Mouse (Mus musculus) heart, adult 8-10 months (tissue): ENCODE measurements at regions not wholly inside any gene's neighbourhood (a gene's known extent, or its start where the extent isn't known, plus 50 kb on each side); places are given as distances from the start of the nearest gene placed in this dataset.

Experiments
- DNase-seq: peaks from one replicate; pipeline ENCODE4 v3.0.0; 2022; ENCODE audit warnings: low spot score

DNA sequence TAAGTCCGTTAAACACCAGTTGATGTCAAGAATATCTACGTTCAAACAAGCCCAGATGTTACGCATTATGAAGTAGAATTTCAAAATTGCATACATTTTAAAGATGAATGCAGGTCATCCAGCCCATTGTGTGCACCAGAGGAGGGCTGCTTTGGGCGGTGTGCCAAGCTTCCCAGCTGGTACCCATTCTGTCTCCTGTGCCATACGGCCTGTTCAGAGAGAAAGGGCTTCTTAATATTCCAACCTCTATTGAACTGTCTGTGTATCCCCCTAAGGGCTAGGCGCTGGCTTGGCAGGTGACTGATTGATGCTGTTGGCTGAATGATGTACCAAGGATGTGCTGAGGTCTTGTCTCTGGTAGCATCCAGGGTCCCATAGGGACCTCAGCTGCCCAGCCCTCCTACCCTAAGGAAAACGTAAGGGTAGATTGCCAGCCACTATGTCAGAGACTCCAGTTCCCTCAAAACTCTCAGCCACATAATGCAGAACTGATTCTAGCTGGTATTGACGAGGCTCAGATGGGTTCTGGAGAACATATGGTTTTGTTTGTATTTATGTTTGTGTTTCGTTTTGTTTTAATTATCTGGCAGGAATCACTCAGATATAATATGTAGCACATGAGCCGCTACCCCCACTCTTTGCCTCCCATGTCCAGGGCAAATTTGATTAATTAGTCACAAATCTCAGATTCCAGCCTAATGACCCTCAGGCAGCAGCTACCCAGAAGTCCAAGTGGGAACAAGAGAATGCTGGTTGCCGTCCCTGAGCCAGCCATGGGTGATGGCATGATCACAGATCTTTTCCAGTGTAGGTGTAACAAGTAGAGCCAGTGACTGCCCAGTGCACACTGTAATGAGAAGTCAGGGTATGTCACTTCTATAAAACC is 212.0 kb upstream of the Usp24 start:
- DNase-seq: no peak

DNA sequence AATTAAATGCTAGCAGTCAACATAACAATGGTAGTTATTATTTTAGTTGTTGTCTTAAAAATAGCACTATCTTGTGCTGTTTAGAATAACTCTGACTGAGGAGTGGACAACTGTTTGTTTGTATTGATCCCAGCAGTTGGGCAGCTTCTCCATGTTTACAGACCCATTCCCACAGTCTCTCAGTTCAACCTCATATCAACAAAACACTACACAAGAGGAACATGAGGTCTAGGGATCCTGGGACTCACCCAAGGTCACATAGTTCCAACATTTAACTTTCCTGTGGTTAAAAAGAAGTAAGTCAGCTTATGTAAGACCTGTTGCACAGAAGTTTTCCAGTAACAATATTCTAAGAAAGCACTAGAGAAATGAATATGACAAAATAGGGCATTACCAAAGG is 203.0 kb upstream of the Usp24 start:
- DNase-seq: no peak

DNA sequence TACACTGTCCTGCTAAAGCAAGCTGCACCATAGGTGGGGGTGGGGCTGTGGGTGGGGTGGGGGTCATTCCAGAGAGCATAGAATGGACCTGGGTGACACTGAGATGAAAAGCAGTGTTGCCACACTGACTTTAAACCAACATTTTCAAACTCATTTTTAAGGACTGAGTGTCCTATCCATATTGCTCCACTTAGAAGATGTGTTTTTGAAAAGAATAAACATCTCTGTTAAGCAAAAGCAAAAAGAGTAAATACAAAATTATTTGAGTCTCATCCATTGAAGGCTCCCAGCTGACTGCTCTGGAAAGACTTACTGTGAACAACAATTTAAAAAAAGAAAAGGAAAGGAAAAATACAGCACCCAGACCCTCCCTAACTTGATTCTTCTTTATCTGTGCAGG is 202.3 kb upstream of the Usp24 start:
- DNase-seq: no peak

DNA sequence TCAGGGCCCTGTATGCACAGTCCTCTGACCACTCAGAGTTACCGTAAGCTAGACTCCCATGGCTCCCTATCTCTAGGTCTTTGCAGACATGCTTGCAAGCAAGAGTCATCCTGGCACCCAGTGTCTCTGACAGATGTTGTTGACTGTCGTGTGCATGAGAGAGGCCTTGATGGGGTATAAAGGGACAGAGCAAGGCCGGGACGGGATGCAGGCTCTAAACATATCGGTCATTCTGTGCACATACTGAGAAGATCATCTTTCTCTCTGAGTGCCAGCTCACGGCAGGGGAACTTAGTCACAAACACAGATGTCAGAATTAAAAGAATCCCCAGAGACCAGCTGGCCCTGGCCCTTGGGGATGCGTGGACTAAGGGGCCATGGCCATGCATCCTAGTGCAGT is 199.4 kb upstream of the Usp24 start:
- DNase-seq: no peak

DNA sequence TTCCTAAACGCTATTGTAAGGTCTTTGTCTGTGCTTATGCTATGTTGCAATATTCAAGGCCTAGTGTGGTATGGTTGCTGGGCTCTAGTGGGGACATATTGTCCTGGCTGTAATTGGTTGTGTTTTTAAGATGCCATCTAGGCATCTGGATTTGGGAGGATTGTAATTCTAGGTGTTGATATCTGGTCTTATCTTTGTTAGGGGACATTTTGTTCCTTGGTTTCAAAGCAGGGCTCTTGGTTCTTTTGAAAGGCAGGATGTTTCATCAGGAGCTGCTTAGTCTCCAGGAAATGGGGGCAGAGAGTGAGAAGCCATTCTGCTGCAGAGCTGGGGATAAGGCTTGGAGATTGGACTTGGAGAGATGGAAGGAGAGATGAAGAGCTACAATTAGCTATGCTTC is 194.7 kb upstream of the Usp24 start:
- no peak for DNase-seq

DNA sequence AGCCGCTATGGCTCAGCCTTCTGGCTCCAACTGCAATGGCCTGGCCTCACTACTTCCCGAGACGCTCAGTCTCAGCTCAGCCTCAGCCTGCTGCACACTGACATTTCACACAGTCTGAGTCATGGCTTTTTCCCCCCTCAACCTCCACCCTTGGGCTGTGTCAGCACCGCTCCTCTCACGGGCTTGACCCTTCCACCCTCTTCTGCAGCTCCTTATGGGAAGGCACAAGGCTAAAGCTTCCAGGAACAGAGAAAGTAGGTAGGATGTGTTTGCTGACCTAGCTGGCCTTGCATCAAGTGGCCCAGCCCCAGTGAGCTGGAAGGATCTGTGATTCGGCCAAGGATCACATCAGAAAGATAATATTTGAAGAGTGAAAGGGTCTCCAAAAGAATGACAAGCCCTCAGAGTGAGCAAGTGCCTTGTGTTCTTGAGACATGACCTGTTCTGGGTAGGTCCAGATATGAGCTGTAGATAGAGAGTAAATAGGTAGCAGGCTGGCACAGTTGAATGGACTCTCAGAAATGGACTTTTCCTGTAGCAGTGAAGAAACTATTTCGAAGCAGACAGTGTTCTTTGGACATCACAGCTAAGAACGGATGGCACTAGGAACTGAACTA is 192.9 kb upstream of the Usp24 start:
- DNase-seq: peak; percentile 13

DNA sequence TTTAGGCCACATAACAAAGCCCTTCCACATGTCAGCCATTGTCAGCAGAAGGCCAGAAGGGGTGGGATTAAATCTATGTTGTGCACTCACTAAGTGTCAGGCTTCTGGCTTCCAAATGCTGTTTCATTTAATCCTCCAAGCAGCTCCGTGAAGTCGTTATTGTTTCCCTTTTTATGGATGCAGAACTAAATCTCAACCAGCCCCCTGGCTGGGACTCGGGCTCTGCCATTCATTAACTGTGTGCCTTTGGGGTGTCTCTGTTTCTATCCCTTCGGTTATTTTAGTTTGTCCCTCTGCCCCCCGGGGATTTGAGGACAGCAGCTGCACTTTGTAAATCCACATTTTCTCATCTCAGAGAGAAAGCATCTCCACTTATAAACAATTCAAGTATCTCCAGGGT is 188.8 kb upstream of the Usp24 start:
- no peak for DNase-seq

DNA sequence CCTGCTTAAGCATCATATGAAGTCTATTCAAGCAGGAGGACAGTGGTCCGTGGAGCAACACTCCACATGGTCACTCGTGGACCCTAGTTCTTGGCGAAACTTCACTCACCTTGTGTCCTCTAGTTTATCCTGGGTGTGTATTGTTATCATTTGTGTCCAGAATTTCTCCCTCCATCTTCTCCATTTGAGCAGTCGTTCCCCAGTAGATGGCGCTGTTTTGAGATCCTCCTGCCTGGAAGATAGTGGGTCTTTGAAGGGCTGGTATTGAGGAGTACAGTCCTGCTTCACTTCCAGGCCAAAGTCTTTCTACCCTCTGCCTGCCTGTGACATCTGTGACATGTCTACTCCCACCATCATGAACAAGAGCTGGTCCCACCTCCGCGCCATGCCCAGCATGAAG is 188.4 kb upstream of the Usp24 start:
- DNase-seq: peak; percentile 19

DNA sequence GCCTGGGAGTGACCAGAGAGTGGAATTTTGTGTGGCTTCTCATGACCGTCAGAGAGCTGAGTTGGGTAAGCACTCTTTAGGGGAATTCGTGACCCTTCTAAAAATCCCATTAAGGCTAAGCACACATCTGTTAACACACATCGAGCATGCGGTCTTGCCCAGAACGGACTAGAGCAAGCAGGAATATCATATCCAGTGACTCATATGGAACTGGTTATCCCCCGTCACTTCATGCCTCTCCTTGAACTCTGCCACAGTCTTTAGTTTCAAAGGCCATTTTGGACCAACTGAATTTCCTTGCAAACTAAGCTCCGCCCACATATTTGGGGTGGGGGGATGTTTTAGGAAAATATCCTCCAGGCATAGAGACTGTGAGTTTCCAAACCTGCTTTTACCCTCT is 186.7 kb upstream of the Usp24 start:
- DNase-seq: no peak

DNA sequence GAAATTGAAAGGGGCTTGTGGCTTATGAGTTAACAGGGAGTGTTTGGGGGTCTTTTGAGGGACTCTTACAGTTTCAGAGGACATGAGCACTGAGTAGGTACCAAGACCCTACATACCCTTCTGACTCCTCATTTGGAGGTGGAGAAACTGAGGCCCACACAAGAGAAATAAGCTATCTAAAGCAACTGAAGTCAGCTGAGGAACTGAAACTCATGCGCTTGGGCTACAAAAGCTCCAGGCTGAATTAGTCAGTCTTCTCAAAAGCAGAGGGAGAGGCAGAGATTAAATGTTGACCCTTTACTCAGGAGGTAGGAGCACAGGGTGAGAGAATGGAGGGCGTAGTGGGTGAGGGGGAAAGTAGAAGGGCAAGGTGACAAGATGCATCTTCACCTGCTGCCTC is 186.2 kb upstream of the Usp24 start:
- DNase-seq: no peak

DNA sequence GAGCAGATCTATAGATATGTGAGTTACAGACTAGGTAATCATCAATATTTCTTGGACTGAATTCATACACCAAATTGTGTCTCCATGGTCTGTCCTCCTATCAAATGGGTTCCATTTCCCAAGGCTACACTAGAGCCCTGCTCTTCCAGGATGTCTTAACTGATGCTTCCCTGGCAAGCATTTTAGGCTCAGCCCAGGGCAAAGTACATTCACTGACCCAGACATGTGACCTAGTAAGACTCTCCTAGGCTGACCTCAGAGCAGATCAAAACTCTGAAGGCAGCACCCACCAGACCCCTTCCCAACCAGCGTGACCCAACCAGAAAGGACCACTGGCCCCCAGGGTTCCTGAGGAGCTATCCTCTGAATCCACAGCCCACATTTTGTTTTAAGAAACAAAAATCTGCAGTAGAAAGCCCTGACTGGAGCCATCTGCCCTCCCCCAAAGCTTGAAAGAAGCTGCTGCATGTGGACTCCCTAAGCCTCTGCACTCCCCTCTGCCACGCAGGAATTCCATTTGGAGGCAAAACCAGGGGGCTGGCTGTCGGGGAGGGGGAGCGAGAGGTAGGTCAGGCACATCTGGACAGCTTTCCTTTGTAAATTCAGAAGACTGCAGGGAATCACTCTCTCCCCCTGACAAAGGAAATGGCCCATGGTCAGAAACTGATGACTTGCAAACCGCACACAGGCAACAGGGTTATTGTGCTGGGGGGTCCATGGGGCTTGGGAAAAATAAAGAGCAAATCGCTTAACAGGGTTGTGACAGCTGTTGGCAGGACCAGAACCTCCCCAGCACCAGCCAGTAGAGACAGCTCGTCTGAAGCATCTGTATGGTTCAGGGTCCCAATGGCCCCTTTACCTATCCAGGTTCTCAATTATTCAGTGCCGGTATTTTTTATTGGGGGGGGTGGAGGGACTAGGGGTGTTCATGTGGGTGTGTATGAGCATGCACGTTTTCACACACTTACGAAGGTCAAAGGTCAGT is 182.0 kb upstream of the Usp24 start:
- no peak for DNase-seq

DNA sequence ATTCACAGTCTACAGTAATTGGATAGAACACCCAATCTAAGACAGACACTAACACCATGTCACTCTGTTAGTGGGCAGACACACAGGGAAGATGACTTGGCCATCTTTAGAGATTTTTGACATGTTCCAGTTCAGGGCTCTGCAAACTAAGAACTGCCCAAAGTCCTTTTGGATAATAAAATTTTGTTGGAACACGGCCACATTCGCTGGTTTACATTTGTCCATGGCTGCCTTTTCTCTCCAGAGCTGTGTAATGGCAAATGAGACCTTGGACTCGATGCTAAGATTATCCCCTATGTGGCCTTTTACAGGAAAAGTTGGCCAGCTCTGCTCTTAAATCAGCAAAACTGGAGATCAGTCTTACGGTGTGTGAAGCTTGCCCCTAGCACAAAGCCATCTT is 173.3 kb upstream of the Usp24 start:
- DNase-seq: no peak

DNA sequence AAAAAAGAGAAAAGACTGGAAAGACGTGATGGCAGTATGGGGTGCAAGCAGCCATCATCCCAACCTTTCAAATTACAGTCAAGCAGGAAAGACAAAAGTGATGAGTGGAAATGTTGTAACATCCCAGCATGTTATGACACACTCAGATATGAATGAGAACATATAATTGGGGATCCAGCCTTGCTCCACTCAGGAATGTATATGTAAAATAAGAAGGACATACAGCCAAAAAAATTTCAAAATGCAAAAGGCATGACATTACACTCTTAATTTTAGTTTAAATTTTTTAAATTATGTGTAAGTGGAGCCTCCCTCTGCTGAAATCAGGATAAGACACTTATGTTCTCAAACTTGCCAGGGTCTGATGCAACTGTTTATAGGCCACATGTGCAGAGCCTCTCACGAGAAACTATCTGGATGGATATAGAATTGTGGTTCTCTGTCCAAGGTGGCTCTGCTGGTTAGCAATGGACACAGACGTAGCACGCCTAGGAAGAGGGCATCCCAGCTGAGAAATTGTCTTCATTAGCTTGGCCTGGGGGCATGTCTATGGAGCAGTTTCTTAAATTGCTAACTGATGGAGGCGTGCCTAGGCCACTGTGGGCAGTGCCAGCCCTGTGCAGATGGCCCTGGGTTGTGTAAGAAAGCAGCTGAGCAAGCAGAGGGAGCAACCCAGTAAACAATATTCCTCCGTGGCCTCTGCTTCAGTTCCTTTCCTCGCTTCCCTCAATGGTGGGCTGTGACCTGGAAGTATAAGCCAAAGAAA is 171.5 kb upstream of the Usp24 start:
- no peak for DNase-seq

DNA sequence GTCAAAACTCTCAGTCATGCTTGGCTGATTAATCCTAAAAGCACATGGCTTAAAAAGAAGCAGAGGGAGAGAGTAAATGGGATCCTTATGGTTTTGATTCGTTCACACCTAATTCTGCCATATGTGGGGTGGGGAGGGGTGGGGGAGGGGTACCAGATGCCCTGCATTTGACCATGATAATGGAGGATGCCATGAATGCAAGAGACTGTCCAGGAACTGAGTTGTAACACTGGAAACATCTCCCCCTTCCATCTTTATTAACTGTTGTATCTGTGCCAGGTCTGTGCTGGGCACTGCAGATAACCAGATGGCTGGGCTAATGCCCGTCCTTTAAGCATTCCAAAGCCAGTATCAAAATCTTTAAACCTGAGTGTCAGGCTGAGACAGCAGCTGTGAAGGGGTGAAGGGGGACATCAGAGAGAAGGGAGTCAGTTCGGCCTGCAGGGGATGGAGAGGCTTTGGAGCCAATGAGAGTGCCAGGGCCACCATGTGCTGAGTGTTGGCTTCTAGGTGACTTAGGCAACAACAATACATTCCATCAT is 169.0 kb upstream of the Usp24 start:
- DNase-seq: no peak

DNA sequence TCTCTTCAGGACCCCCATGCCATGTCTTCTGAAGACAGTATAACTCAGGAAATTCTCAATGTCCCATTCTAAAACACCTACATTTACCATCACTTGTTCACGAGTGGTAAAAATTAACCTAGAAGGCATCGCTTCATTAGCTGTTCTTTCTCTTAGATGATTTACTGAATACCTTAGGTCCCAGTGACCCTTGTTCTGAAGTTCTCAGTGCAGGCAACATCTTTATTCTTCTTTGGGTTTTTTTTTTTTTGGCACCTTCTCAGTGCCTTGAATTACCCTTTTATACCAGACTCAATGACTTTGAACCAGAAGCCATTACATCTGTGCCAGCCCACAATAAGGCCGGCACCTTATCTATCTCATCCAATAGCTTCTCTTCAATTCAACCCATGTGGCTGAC is 167.1 kb upstream of the Usp24 start:
- DNase-seq: no peak

DNA sequence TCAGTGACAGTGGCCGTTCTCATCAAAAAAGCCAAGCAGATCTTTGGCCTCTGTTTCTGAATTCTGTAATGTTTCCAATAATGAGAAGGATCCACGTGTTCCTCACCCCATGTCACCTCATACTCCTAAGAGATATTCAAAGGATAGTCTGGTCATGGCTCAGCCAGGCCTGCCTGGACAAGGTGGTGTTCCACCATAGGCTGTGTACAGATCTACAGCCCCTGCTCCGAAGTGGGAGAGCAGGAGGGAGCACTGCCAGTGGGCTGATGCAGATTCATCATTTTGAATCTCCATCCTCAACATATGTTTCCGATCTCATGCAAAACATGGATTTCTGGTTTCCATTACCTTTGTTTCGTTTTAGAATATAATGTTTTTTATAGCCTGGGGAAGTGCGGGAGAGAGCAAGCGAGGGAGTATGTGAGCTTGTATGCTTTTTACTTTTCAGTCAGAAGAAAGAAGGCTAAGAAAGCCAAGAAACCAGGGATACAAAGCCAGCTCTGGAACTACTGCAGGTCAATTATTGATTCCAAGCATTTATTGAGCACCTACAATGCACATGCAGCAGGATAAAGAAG is 166.5 kb upstream of the Usp24 start:
- no peak for DNase-seq

DNA sequence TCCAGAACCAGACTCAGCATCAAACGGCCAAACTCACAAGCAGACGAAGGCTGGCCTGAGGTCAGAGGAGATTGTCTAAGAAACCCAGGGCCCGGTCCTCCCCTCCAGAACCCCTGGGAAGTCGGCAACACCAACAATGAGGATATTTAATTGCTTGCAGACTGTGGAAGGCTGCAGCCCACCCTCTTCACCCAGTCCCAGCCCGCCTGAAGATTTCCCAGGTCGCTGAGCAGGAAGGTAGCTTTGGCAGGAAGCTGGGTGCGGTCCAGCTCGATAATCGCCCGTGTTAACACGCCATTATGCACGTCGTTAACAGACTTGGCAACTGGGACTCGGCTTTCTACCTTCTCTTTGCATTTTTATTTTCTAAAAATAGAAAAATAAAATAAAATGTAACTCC is 165.2 kb upstream of the Usp24 start:
- no peak for DNase-seq

DNA sequence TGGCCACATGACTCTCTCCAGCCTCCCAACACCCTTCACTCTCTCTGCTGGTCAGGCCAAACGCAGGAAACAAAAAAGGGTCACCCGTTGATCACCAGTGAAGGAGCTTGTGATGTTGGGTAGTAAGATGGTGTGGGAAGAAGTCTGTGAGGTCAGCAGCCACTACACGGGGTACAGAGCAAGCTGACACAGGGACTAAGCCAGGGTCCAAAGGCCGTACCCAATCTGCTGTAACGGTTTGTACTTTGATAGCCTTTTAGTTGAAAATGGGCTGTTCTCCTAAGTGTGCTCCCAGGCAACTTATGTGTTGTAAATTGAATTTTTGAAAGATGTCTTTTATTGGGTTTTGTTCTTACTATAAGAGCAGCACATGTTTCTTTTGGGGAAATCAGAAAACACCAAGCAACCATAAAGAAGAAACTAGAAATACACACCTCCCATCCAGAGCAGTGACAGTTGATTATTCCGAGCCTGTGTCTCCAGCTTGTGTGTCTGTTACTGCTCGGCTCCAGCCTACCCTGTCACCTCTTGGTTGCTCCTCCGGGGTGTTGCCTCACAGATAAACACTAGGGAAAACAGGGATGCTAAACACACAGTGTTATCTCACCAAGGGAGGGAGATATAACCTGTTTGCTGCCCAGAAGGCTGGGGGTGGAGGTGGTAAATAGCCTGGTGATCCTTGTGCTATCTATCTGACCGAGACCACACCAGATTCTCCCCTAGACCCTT is 158.4 kb upstream of the Usp24 start:
- DNase-seq: no peak

DNA sequence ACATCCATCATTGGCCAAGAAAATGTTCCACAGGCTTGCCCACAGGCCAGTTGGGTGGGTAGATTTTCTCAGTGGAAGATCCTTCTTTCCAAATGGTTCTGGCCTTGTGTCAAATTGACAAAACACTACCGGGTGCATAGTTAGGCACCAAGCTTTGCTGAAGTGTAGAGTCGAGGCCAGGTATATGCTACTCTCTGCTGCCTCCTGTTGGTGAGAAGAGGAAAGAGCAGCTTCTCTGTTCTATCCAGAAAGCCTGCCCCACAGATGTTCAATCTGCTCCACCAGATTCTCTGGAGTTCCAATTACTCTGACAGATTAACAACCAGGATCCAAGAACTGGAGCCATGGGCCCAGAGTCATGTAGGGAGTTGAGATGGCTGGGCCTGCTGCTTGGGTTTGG is 154.4 kb upstream of the Usp24 start:
- no peak for DNase-seq

DNA sequence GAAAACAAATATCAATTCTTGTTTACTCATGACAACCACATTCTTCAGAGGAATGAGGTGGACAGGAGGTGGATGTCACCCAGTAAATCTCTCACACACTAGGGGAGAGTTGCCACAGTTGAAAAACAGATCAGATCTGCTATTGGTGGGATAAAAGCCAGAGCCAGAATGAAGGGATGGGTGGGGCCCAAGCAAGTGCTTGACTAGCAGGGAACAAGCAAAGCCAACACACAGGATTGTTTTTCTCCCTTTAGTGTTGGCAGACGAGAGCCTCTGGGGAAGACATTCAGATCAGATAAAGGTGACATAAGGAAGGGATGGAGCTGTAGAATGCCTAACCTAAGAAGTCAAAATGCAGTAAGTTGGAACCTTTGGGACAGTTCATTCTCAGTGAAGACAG is 153.5 kb upstream of the Usp24 start:
- DNase-seq: no peak
